Comparison of ENCODE assay signal across 14 mouse cellular contexts in the genomic region with DNA sequence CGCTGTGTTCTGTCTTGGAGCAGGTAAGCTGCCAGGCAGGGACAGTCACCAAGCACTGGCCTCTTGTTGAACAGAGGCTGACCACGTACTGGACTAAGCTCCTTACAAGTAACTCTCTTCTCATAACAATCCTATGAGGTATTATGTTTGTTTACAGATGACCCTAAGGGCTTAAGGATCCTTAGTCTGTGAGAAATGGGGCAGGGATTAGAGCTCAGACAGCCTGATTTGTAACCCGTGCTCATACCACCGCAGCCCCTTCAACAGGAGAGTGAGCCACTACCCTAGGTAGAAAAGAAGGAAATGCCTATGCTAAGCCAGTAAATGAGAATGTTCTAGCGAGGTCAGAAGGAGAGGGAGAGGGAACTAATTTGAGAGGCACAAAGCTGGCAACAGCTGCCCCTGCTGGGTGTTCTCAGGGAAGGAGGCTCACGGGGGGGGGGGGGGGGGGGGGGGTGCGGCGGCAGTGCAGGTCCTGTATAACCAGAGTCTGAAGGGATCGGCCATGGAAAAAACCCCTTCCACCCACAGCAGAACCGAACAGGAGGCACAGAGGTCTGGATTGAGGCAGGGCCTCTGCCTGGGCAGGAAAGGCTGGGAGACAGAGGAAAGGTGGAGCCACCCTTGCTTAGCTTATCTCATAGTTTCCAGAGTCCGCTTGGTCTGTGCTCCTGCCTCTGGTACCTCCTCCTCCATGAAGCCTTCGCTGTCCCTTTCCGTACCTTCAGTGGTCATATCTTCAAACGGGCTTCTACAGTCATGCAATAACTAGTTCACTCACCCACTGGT. TPM values are rescaled to one million over a fixed set of nuclear protein-coding genes. Genes with fewer than 3 reads are reported as not detected.
DNase-seq lines count a peak whose midpoint lies in the region; ATAC-seq and TF ChIP-seq lines count a peak whose summit lies in the region.
"Had no signal": no experiment of that assay in that cellular context is flagged by ENCODE, and none has a peak within 500 bp of the region (broad histone marks: within the 10 kb centered on the region; RNA-seq: fewer than 3 reads in every experiment).

No protein-coding gene starts in this region.

- no peak overlapping the region for H3K4me3 ChIP-seq in heart, embryonic 14.5 days (ENCODE audit: control insufficient read depth in 1 of 2, insufficient read depth in 1 of 2, low read depth in 1 of 2, low read length in 2 of 2)
- H3K4me3 ChIP-seq in liver, embryonic 14.5 days (ENCODE audit: insufficient read depth in 1 of 2, low read depth in 2 of 2, low read length in 2 of 2) = no peak overlapping the region
- H3K4me3 ChIP-seq: embryonic facial prominence, embryonic 13.5 days had no signal

- H3K27ac ChIP-seq in heart, embryonic 14.5 days (replicated peaks in 1 of 2; ENCODE audit: control insufficient read depth in 1 of 2, insufficient read depth in 1 of 2, low read depth in 2 of 2, low read length in 2 of 2) = peak overlapping the region; percentile 53 to 72; a peak in 3 of 4 replicates
- H3K27ac ChIP-seq in liver, embryonic 14.5 days = no peak overlapping the region
- H3K27ac ChIP-seq: embryonic facial prominence, embryonic 13.5 days; hindbrain, postnatal 0 days had no signal

- WGBS in heart, embryonic 14.5 days = 47% methylated on average over 12 of the region's 14 CpGs
- WGBS in liver, embryonic 14.5 days (ENCODE audit: insufficient replicate concordance) = 31% methylated on average over 11 of the region's 14 CpGs

- no peak for TF ChIP-seq EP300 in liver, embryonic 14.5 days (IDR thresholded peaks at IDR 0.05; ENCODE audit: low read depth)

- no peak overlapping the region for H3K4me2 ChIP-seq in heart, embryonic 14.5 days (ENCODE audit: low read length)
- no peak overlapping the region for H3K4me2 ChIP-seq in liver, embryonic 14.5 days (ENCODE audit: low read depth)
- H3K4me2 ChIP-seq: embryonic facial prominence, embryonic 13.5 days had no signal

- H3K27me3 ChIP-seq in heart, embryonic 14.5 days (ENCODE audit: control insufficient read depth, insufficient read depth, low read length) = no peaks in the 10 kb centered on the region
- H3K27me3 ChIP-seq in liver, embryonic 14.5 days (ENCODE audit: control insufficient read depth, insufficient read depth, low read length) = no peaks in the 10 kb centered on the region
- H3K27me3 ChIP-seq: embryonic facial prominence, embryonic 13.5 days had no signal

- no peak overlapping the region for H3K9ac ChIP-seq in heart, embryonic 14.5 days (ENCODE audit: low read length)
- H3K9ac ChIP-seq in liver, embryonic 14.5 days (replicated peaks) = no peak overlapping the region
- H3K9ac ChIP-seq: embryonic facial prominence, embryonic 13.5 days had no signal

- DNase-seq in heart, adult 9 months (ENCODE audit: low spot score in 2 of 2) = peak; percentile 26 to 52
- no peak for DNase-seq in heart, postnatal 4 days
- DNase-seq in liver, embryonic 14.5 days (ENCODE audit: low read depth in 3 of 3, low spot score in 3 of 3) = no peak
- peak; percentile 83 for DNase-seq in retina, adult 2 months (ENCODE audit: low read depth, low spot score)
- DNase-seq in cerebellum, adult 11 months = no peak
- no peak for DNase-seq in urinary bladder, postnatal 36 days (ENCODE audit: low spot score in 2 of 2)
- DNase-seq in gastrocnemius, adult 18-20 months (ENCODE audit: low spot score) = no peak
- DNase-seq: adrenal gland, postnatal 25 days; cerebellum, adult 9-11 months; layer of hippocampus, adult 9-11 months had no signal

- no peaks in the 10 kb centered on the region for H3K9me3 ChIP-seq in heart, embryonic 14.5 days (ENCODE audit: control insufficient read depth, low read length)
- H3K9me3 ChIP-seq in liver, embryonic 14.5 days (ENCODE audit: control insufficient read depth, low read length) = no peaks in the 10 kb centered on the region
- H3K9me3 ChIP-seq: embryonic facial prominence, embryonic 13.5 days had no signal

- ATAC-seq in heart, embryonic 14.5 days (ENCODE audit: insufficient number of reproducible peaks, insufficient read depth, low FRiP score, low read depth) = 0 out of 2 replicates have a peak, but pooled peaks have one; percentile 18
- peak; percentile 44; the same call in 1 of the 2 replicates for ATAC-seq in liver, embryonic 14.5 days (ENCODE audit: insufficient read depth)
- ATAC-seq: hindbrain, postnatal 0 days had no signal

- peaks cover 6% of the 10 kb centered on the region in 2 experiments; a peak in 3 of 4 replicates for H3K4me1 ChIP-seq in heart, embryonic 14.5 days (ENCODE audit: control insufficient read depth in 2 of 2, insufficient read depth in 2 of 2, low read length in 2 of 2)
- H3K4me1 ChIP-seq in liver, embryonic 14.5 days (replicated peaks; ENCODE audit: control insufficient read depth in 2 of 2, insufficient read depth in 2 of 2, low read length in 1 of 2) = peaks cover 0 to 9% of the 10 kb centered on the region in 2 experiments; a peak in 1 of 4 replicates
- H3K4me1 ChIP-seq: embryonic facial prominence, embryonic 13.5 days had no signal

- H3K36me3 ChIP-seq in heart, embryonic 14.5 days (ENCODE audit: control insufficient read depth, insufficient read depth, low read length) = no peaks in the 10 kb centered on the region; the same call in 1 of the 2 replicates
- H3K36me3 ChIP-seq in liver, embryonic 14.5 days (replicated peaks; ENCODE audit: control insufficient read depth, insufficient read depth, low read depth) = no peaks in the 10 kb centered on the region

- TF ChIP-seq CTCF in liver, embryonic 14.5 days (IDR thresholded peaks at IDR 0.05; ENCODE audit: low read depth) = no peak

RNA-seq across cellular contexts. Expression of a gene that starts 15.0 kb away (rescaled TPM):
- total RNA-seq in heart, postnatal 4 days (2021) = 10 to 100 TPM; 61.8 to 64.1 TPM
- polyA plus RNA-seq in heart, embryonic 14.5 days (2014; fragmentation: Nextera tagmentation; extraction: Ambion mirVana) = 58.8 and 64.3 TPM in 2 replicates
- 21.7 and 26.5 TPM in 2 replicates for polyA plus RNA-seq in liver, embryonic 14.5 days (2012; rRNA removed)
- 25.6 and 28.5 TPM in 2 replicates for polyA plus RNA-seq in liver, embryonic 14.5 days (2014; fragmentation: Nextera tagmentation; extraction: Ambion mirVana)
- total RNA-seq in gastrocnemius, adult 18-20 months (2021) = 10 to 100 TPM; 31.4 to 32.6 TPM

RNA-seq across cellular contexts. Expression of a gene that starts 26.4 kb away (rescaled TPM):
- total RNA-seq in heart, postnatal 4 days (2021) = 10 to 100 TPM; 19.2 to 21.2 TPM
- 13.1 and 21.3 TPM in 2 replicates for polyA plus RNA-seq in heart, embryonic 14.5 days (2014; fragmentation: Nextera tagmentation; extraction: Ambion mirVana)
- 4.0 and 5.8 TPM in 2 replicates for polyA plus RNA-seq in liver, embryonic 14.5 days (2012; rRNA removed)
- polyA plus RNA-seq in liver, embryonic 14.5 days (2014; fragmentation: Nextera tagmentation; extraction: Ambion mirVana) = 1.4 and 4.0 TPM in 2 replicates
- total RNA-seq in gastrocnemius, adult 18-20 months (2021) = 10 to 100 TPM; 22.8 to 24.5 TPM

RNA-seq across cellular contexts. Expression of a gene that starts 38.8 kb away (rescaled TPM):
- not detected for total RNA-seq in heart, postnatal 4 days (2021)
- not detected in 2 replicates for polyA plus RNA-seq in heart, embryonic 14.5 days (2014; fragmentation: Nextera tagmentation; extraction: Ambion mirVana)
- polyA plus RNA-seq in liver, embryonic 14.5 days (2012; rRNA removed) = not detected in 2 replicates
- not detected in 2 replicates for polyA plus RNA-seq in liver, embryonic 14.5 days (2014; fragmentation: Nextera tagmentation; extraction: Ambion mirVana)
- not detected for total RNA-seq in gastrocnemius, adult 18-20 months (2021)
- total RNA-seq: adrenal gland, postnatal 25 days; hindbrain, postnatal 0 days; liver, adult 2 months had no signal
- polyA plus RNA-seq: embryonic facial prominence, embryonic 13.5 days; hindbrain, postnatal 0 days; liver, adult 2 months had no signal

RNA-seq across cellular contexts. Expression of a gene that starts 49.9 kb away (rescaled TPM):
- under 1 TPM; 0.55 to 0.77 TPM for total RNA-seq in heart, postnatal 4 days (2021)
- polyA plus RNA-seq in heart, embryonic 14.5 days (2014; fragmentation: Nextera tagmentation; extraction: Ambion mirVana) = 1.3 and 6.2 TPM in 2 replicates
- 0.96 and 1.2 TPM in 2 replicates for polyA plus RNA-seq in liver, embryonic 14.5 days (2012; rRNA removed)
- 0.56 and 1.7 TPM in 2 replicates for polyA plus RNA-seq in liver, embryonic 14.5 days (2014; fragmentation: Nextera tagmentation; extraction: Ambion mirVana)
- total RNA-seq in gastrocnemius, adult 18-20 months (2021) = not detected
- total RNA-seq: adrenal gland, postnatal 25 days had no signal

RNA-seq across cellular contexts. Expression of a gene that starts 51.5 kb away (rescaled TPM):
- 1 to 10 TPM; 2.5 to 4.3 TPM for total RNA-seq in heart, postnatal 4 days (2021)
- 8.0 and 16.3 TPM in 2 replicates for polyA plus RNA-seq in heart, embryonic 14.5 days (2014; fragmentation: Nextera tagmentation; extraction: Ambion mirVana)
- polyA plus RNA-seq in liver, embryonic 14.5 days (2012; rRNA removed) = 0.13 and 1.7 TPM in 2 replicates
- polyA plus RNA-seq in liver, embryonic 14.5 days (2014; fragmentation: Nextera tagmentation; extraction: Ambion mirVana) = 1.9 and 5.9 TPM in 2 replicates
- 1 to 10 TPM; 3.8 to 6.5 TPM for total RNA-seq in gastrocnemius, adult 18-20 months (2021)

Comparison
In these comparisons a context has a peak if more than half of its experiments do, and no peak if none do; other contexts are left out.
1. DNase-seq: peak in heart, adult 9 months (2 of 2) and retina, adult 2 months (single experiment); none in heart, postnatal 4 days (single experiment), liver, embryonic 14.5 days (0 of 3), cerebellum, adult 11 months (single experiment), urinary bladder, postnatal 36 days (0 of 2) and gastrocnemius, adult 18-20 months (single experiment).